Mouse (Mus musculus) forebrain, embryonic 12.5 days (tissue): ENCODE results near the gene Zic2. TPM values are rescaled to one million over a fixed set of nuclear protein-coding genes. Genes with fewer than 3 reads are reported as not detected.

Source experiments
- ATAC-seq: fragments of 200-750 bp; cut with Nextera tagmentation; 2 replicates; pipeline ENCODE4 v1.8.0; 2017; ENCODE audit warnings: moderate TSS enrichment; ENCODE audit not compliant: low FRiP score
- H3K27ac ChIP-seq: fragments of 300-500 bp; sonication (generic); 2 replicates; pipeline ENCODE4 v1.5.1; 2016; ENCODE audit warnings: mild to moderate bottlenecking
- H3K27me3 ChIP-seq: fragments of 300-500 bp; sonication (generic); 2 replicates; pipeline ENCODE4 v1.6.1; 2016; ENCODE audit warnings: mild to moderate bottlenecking
- H3K36me3 ChIP-seq: fragments of 300-500 bp; sonication (generic); replicated peaks from 2 replicates; pipeline ENCODE4 v1.6.1; 2016; ENCODE audit warnings: mild to moderate bottlenecking
- H3K4me1 ChIP-seq: fragments of 300-500 bp; sonication (generic); 2 replicates; pipeline ENCODE4 v1.6.1; 2016
- H3K4me2 ChIP-seq: fragments of 300-500 bp; sonication (generic); 2 replicates; pipeline ENCODE4 v1.6.1; 2016; ENCODE audit warnings: mild to moderate bottlenecking, moderate library complexity
- H3K4me3 ChIP-seq: fragments of 300-500 bp; sonication (generic); replicated peaks from 2 replicates; pipeline ENCODE4 v1.5.1; 2016; ENCODE audit warnings: mild to moderate bottlenecking
- H3K9ac ChIP-seq: fragments of 300-500 bp; sonication (generic); 2 replicates; pipeline ENCODE4 v1.6.1; 2016; ENCODE audit warnings: mild to moderate bottlenecking
- H3K9me3 ChIP-seq: fragments of 300-500 bp; sonication (generic); 2 replicates; pipeline ENCODE4 v1.6.1; 2016
- WGBS: fragments of 180-500 bp; shearing (Covaris S2); methylation state at CpG from one replicate; pipeline ENCODE4 v1.1.7; 2016; 5-methylcytosine and 5-hydroxymethylcytosine counted together
- polyA plus RNA-seq: library from polyadenylated mRNA; unstranded; fragments of >200 nt; fragmentation: Nextera tagmentation; extraction: Ambion mirVana; gene quantifications from 2 replicates; pipeline ENCODE4 v1.2.1, GENCODE M21; 2016

The Zic2 gene
- polyA plus RNA-seq, 1 experiment from 2014 or later: 16.3 TPM

DNA sequence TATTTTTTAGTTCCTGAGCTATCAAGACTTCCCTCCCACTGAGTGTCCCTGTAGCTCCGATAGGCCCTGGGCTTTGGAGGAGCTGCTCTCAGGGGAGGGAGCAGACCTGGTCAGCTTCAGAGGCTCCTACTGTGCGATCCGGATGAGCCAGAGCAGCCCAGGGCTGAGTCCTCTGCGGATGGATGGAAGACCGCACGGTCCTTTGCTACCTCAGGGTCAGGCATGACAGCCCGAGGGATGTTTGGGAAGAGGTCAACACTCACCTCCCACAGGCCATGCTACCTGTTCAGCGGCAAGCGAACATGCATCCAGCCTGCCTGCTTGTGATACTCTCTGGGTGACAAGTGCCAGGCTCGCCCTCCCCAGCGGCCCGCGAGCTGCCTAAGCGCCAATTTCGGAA lies 5.9 kb downstream of the Zic2 start:
- Histone ChIP-seq H3K9me3 (no peaks in the 10 kb centered on the region), H3K4me2 (peak overlapping the region; percentile 63), H3K36me3 (peaks cover 15% of the 10 kb centered on the region; the same call in 1 of the 2 replicates), H3K9ac (peak overlapping the region; percentile 55), H3K4me1 (peaks cover 58% of the 10 kb centered on the region), H3K4me3 (peak overlapping the region; percentile 90), H3K27ac (peak overlapping the region; percentile 88), H3K27me3 (peaks cover 69% of the 10 kb centered on the region)
- WGBS: 8% methylated on average over 15 of the region's 15 CpGs
- ATAC-seq: peak; percentile 40

DNA sequence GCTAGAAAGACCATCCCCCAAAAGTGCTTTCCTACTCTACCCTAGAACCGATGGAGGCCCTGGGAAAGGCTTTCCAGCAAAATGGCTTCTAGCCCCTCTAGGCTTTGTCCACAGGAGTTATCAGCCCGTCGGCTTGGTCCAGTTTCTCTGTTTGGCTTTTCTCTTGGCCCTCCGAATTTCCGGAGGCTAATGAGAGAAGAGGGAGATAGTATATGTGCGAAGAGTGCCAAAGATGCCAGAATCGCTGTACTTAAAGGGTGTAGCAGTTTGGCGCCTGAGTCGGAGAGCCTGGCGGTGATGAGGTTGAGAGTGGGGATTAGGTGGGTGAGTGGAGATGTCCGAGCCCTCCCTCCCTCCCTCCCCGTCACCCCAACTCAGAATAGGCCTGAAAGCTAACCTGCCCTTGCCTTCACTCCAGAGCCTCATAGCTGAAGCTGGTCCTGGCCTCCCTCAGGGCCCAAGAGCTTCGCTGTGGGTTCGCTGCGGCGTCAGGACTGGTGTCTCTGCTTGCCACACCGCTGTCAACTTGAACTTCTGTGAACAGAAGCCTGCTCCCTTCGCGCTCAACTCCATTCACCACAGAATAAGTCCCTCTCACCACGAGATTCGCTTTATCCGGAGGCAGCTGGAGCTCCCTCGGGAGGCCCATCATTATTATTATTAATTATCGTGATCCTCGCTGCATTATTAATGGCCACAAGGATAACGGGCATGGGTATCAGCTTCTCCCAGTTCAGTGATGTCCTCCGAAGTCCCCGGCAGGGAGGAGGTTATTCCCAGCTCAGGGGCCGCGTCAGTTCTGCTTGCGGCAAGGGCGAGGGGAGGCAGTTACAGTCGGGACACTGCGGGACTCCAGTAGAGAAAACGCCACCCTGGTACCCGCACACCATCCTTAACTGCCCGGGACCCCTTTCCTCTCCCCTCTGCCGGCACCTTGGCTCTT lies 7.1 kb downstream of the Zic2 start:
- Histone ChIP-seq H3K4me2 (peak overlapping the region; percentile 63), H3K36me3 (peaks cover 10% of the 10 kb centered on the region; the same call in 1 of the 2 replicates), H3K9ac (peak overlapping the region; percentile 55), H3K4me3 (peak overlapping the region; percentile 90), H3K9me3 (no peaks in the 10 kb centered on the region), H3K27ac (peak overlapping the region; percentile 88), H3K27me3 (peaks cover 66% of the 10 kb centered on the region), H3K4me1 (peaks cover 56% of the 10 kb centered on the region)
- ATAC-seq: peak; percentile 18
- WGBS: 2% methylated on average over 38 of the region's 38 CpGs

DNA sequence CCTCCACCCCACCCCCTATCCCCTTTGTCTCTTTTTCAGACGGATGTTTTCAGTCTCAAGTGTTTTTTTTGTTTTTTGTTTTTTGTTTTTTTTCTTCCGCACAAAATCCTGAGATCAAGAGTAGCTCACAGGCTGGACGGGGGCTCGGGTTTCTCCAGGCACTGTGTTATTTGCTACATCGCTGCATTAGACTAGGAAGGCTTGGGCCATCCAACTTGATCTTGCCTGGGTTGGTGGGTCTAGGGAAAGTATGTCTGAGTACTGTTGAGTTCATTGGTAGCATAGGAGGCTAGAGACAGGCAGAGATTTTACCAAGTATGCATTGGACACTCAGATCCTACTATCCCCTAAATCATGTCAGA lies 7.8 kb downstream of the Zic2 start:
- peaks cover 9% of the 10 kb centered on the region; the same call in 1 of the 2 replicates for H3K36me3 ChIP-seq
- no peak for ATAC-seq
- peak overlapping the region; percentile 63 for H3K4me2 ChIP-seq
- no peaks in the 10 kb centered on the region for H3K9me3 ChIP-seq
- peak overlapping the region; percentile 90 for H3K4me3 ChIP-seq
- peaks cover 67% of the 10 kb centered on the region for H3K27me3 ChIP-seq
- peak overlapping the region; percentile 55 for H3K9ac ChIP-seq
- H3K4me1 ChIP-seq: peaks cover 54% of the 10 kb centered on the region
- 3% methylated on average over 5 of the region's 5 CpGs for WGBS
- H3K27ac ChIP-seq: peak overlapping the region; percentile 88

DNA sequence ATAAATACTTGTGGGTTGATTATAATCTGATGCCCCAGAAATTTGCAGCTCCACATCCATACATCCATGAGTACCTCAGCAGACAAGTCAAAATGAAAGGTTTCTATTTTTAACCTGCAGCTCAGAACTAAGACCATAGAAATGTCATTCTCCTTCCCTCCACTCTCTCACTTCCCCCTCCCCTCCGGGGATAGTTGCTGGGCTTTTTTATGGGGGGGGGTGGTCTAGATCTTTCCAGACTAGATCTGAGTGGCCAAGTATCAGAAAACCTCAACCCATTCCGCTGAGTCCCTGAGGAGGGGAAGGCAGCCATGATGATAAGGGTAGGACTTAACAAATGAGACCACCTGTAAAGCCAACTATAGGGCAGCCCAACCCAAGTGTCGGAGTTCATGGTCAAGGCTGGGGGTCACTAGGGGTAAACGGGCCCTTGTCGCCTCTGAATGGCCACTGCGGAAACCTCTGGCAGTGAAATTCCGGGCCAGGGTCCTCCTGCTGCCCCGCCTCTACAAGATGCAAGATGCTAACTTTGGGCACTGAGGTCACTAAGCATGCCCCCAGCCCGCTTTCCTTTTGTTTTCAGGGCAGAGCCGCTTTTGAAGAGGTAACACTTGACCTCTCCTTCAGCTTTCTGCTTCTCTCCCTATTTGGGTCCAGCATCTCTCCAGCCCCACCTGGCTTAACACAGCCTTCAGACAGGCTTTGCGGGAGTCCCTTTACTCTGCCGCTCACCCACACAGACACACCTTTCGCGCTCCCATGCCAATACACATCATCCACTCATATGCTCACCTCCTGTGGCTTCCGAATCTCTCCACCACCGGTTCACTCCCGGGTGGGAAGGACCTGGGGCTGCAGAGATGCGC lies 8.6 kb downstream of the Zic2 start:
- Histone ChIP-seq H3K27me3 (peaks cover 60% of the 10 kb centered on the region), H3K36me3 (peaks cover 2% of the 10 kb centered on the region; the same call in 1 of the 2 replicates), H3K9me3 (no peaks in the 10 kb centered on the region), H3K4me3 (peak overlapping the region; percentile 24), H3K9ac (peak overlapping the region; percentile 38), H3K4me2 (peak overlapping the region; percentile 63), H3K4me1 (peaks cover 53% of the 10 kb centered on the region), H3K27ac (peak overlapping the region; percentile 73; the same call in 1 of the 2 replicates)
- ATAC-seq: no peak
- 6% methylated on average over 18 of the region's 18 CpGs for WGBS

DNA sequence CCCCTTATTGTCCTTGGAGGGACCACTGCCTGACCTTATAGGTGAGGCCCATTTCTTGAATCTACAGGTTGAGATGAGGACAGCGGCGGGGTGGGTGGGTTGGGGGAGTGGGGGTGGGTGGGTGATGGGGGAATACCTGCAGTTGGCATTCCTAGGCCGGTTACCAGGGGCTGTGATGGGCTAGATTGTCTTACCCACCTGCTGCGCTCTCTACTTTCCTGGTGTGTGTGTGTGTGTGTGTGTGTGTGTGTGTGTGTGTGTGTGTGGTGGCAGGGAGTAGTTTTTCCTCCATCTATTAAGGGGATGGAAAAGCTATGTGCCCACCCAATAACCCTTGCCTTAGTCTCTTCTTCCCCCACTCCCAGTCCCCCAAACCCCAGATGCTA lies 9.2 kb downstream of the Zic2 start:
- peak overlapping the region; percentile 63 for H3K4me2 ChIP-seq
- H3K9ac ChIP-seq: peak overlapping the region; percentile 38; the same call in 1 of the 2 replicates
- no peaks in the 10 kb centered on the region for H3K9me3 ChIP-seq
- WGBS: 0% methylated on average over 3 of the region's 4 CpGs
- no peak for ATAC-seq
- H3K4me3 ChIP-seq: peak overlapping the region; percentile 24
- peaks cover 54% of the 10 kb centered on the region for H3K4me1 ChIP-seq
- no peaks in the 10 kb centered on the region for H3K36me3 ChIP-seq
- H3K27me3 ChIP-seq: peaks cover 57% of the 10 kb centered on the region
- H3K27ac ChIP-seq: peak overlapping the region; percentile 73

DNA sequence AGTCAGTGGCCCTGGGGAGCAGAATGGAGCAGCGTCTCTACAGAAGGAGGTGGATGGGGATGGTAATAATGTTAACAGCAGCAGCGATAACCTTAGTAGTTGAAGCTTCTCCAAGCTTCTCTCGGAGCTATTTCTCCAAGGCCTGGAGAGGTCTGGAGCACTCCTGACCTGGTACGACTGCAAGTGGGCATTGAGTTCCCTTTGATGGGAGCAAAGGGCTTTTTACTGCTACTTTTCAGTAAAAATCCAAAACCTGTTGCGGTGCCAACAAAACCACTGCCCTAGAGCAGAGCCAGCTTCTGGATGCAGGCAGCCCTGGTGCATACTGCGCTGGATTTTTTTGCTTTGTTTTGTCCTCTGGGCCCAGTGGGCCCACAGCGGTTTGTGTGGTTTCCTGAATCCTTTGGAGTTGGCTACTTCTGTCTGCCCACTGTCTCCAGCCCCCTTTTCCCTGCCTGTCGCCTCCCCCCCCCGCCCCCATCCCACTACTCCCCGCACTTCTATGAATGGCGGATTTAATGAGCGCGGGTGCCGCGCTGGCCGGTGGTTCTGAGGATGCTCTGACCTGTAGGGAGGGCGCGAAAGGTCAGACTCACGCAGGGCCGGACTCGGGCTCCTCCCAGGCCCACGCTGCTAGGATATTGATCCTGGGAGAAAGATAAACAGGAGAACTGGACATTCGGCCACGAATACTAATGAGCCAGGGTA lies 9.8 kb downstream of the Zic2 start:
- peak overlapping the region; percentile 63 for H3K4me2 ChIP-seq
- peaks cover 60% of the 10 kb centered on the region for H3K27me3 ChIP-seq
- peaks cover 58% of the 10 kb centered on the region for H3K4me1 ChIP-seq
- no peaks in the 10 kb centered on the region for H3K9me3 ChIP-seq
- 2% methylated on average over 24 of the region's 24 CpGs for WGBS
- H3K36me3 ChIP-seq: no peaks in the 10 kb centered on the region
- H3K27ac ChIP-seq: peak overlapping the region; percentile 73
- H3K9ac ChIP-seq: peak overlapping the region; percentile 38; the same call in 1 of the 2 replicates
- ATAC-seq: 0 out of 2 replicates have a peak, but pooled peaks have one; percentile 24
- H3K4me3 ChIP-seq: peak overlapping the region; percentile 24

DNA sequence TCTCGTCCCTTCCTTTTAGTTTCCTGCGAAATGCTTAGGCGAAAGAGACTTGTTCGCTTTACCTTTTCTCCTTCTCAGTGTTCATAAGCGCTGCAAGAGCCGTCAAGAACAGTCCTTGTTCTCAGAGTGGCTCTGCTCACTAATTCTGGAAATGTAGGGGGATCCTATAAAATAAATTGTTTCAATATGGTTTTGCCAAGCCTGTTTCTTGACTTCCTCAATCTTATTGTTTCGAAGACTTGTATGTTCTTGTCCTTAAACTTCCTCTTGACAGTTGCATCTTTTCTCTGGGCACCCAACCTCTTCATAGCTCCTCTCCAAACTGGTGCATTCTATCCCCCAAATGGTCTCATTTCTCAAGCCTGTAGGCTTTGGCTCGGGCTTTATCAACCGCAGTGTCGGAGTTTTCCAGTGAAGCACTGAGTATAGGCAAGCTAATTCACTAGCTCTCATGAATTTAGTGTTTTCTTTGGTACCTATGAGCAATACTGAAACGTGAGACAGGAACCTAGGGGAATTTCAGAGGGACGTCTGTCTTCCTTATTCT lies 10.5 kb downstream of the Zic2 start:
- Histone ChIP-seq H3K4me1 (peaks cover 62% of the 10 kb centered on the region), H3K27ac (peak overlapping the region; percentile 73), H3K9ac (peak overlapping the region; percentile 38; the same call in 1 of the 2 replicates), H3K4me2 (peak overlapping the region; percentile 63), H3K27me3 (peaks cover 64% of the 10 kb centered on the region), H3K4me3 (peak overlapping the region; percentile 24), H3K9me3 (no peaks in the 10 kb centered on the region), H3K36me3 (no peaks in the 10 kb centered on the region)
- WGBS: 4% methylated on average over 12 of the region's 12 CpGs
- no peak for ATAC-seq

DNA sequence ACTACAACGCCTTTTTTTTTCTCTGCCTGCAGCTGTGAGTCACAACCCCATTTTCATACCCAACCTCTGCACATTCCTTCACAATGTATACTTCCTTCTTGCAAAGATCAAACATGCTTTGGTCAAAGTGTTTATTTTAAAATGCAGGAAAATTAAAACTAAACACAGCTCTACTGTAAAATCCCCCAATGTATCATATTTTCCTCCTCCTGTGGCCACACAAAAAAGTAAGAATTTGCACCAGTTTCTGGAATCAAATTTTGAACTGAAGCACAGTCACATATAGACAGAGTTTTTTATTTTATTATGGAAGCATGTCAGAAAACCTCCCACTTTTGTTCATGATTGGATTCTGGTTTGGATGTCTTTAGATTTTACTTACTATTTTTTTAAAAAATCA lies 11.4 kb downstream of the Zic2 start:
- Histone ChIP-seq H3K4me3 (no peak overlapping the region), H3K4me1 (peaks cover 55% of the 10 kb centered on the region)
- 9% methylated on average over 1 of the region's 1 CpGs for WGBS

DNA sequence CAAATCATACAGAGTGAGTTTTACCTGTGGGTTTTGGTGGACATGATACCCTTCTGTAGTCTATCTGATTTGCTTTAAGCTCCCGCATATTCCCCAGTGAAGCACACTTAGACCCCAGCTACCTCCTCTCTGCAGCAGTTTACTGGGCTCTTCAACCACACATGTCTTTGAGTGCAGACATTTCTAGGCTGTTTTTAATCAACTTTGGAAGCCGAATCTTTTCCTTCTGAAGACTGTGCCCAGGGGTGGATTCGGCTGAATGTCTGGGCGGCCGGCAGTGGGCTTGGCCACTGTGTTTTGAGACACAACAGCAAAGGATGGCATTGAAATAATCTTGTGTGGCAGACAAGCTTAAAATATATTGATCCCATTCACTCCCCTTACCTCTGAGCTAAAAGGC lies 12.1 kb downstream of the Zic2 start:
- WGBS: 5% methylated on average over 5 of the region's 5 CpGs
- no peak for ATAC-seq
- Histone ChIP-seq H3K27me3 (peaks cover 60% of the 10 kb centered on the region), H3K9me3 (no peaks in the 10 kb centered on the region), H3K4me3 (no peak overlapping the region), H3K9ac (no peak overlapping the region), H3K27ac (no peak overlapping the region), H3K4me2 (0 out of 2 replicates have a peak overlapping the region, but pooled peaks have one; percentile 15), H3K36me3 (no peaks in the 10 kb centered on the region), H3K4me1 (peaks cover 48% of the 10 kb centered on the region)

More for the DNA sequence above, 11.4 kb downstream of the Zic2 start:
- Histone ChIP-seq H3K9me3 (no peaks in the 10 kb centered on the region), H3K9ac (no peak overlapping the region), H3K27me3 (peaks cover 65% of the 10 kb centered on the region), H3K27ac (no peak overlapping the region), H3K36me3 (no peaks in the 10 kb centered on the region), H3K4me2 (no peak overlapping the region)
- ATAC-seq: no peak

DNA sequence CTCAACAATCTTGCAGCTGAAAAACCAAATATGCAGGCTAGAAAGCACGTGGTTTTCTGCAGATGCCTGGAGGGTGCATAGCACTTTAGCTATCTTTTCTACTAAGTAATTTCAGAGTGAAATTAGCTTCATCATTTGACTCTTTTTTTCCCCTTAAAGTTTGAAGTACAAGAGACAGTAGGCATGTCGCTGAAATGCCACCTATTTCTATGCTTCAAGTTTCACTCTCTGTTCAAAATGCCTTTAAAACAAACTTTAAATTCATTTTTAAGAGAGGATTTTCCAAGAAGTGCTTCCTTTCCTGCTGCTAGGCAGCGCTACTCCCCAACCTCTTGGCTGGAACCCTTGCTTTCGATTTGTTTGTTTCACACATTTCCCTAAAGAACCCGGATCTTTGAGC lies 13.8 kb downstream of the Zic2 start:
- Histone ChIP-seq H3K4me1 (peaks cover 34% of the 10 kb centered on the region), H3K4me2 (peak overlapping the region; percentile 60), H3K9me3 (no peaks in the 10 kb centered on the region), H3K27me3 (peaks cover 55% of the 10 kb centered on the region), H3K27ac (no peak overlapping the region), H3K36me3 (no peaks in the 10 kb centered on the region), H3K4me3 (peak overlapping the region; percentile 20; the same call in 1 of the 2 replicates), H3K9ac (peak overlapping the region; percentile 33; the same call in 1 of the 2 replicates)
- no peak for ATAC-seq
- WGBS: 2% methylated on average over 5 of the region's 5 CpGs

DNA sequence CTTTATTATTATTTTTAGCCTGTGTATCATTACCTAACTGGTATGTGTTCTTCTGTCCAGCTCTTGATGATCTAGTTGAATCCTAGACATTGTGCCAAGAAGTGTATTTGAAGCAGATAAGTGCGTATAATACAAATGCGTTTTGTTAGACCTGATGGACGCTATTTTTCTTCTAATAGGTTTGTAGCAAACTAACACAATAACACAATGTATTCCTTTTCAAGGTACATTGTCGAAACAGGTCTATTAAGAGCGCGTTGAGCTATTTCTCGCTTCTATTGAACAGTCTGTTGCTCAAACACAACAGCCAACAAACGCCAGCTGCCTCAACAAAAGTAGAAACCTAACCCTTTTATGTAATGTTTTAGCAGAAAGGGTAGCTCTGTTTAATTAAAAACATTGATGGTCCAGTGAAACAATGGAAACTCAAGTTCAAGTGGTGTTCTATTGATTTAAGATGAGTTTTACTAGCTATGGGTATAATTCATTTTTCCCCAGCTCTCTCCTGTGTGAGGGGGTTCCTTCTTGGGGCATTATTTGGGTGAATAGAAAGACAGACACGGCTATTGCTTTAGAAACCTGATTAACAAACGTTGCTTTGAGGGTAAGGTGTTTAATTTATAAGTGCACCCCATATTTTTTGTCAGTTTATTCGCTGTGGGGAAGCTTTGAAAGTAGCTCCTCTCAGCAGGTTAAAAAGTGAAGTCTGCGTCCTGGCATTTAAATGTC lies 14.6 kb downstream of the Zic2 start:
- peak overlapping the region; percentile 55; the same call in 1 of the 2 replicates for H3K9ac ChIP-seq
- peak overlapping the region; percentile 60 for H3K4me2 ChIP-seq
- 0 out of 2 replicates have a peak, but pooled peaks have one; percentile 18 for ATAC-seq
- H3K4me3 ChIP-seq: peak overlapping the region; percentile 38
- H3K27me3 ChIP-seq: peaks cover 47% of the 10 kb centered on the region
- no peaks in the 10 kb centered on the region for H3K36me3 ChIP-seq
- H3K4me1 ChIP-seq: peaks cover 27% of the 10 kb centered on the region
- H3K9me3 ChIP-seq: 0 out of 2 replicates have a peak, but pooled peaks cover 4% of the 10 kb centered on the region
- WGBS: under 1% methylated on average over 12 of the region's 12 CpGs
- H3K27ac ChIP-seq: peak overlapping the region; percentile 77
